Mouse (Mus musculus): ENCODE results near the gene Opa1.

Gene Opa1

DNA sequence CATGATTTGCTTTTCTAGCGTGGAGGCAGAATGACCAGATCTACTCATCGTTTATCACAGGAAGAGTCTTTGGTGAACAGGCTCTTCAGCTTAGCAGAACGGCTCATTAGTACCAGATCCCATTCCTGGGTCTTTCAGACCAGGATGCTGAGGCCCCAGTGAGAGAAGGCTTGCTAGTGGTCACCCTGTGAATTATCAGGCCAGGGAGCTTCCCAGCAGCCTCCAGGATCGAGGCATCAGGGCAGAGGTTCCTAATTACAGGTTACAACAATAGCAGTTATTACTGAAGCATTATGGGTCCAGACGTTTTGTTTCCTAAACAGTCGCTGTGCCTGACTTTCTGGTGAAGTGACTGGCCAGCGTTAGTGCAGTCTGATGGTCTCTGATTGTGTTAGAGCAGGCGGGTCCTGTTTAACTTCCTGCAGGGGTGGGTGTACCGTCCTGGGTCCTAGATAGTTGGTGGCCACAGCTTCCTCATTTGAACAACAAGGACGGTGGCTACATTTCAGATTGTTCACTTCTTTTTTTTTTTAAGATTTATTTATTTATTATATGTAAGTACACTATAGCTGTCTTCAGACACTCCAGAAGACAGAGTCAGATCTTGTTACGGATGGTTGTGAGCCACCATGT is 110.2 kb downstream of the Opa1 start:
- no peak for DNase-seq (ENCODE audit: low spot score in 2 of 2)

DNA sequence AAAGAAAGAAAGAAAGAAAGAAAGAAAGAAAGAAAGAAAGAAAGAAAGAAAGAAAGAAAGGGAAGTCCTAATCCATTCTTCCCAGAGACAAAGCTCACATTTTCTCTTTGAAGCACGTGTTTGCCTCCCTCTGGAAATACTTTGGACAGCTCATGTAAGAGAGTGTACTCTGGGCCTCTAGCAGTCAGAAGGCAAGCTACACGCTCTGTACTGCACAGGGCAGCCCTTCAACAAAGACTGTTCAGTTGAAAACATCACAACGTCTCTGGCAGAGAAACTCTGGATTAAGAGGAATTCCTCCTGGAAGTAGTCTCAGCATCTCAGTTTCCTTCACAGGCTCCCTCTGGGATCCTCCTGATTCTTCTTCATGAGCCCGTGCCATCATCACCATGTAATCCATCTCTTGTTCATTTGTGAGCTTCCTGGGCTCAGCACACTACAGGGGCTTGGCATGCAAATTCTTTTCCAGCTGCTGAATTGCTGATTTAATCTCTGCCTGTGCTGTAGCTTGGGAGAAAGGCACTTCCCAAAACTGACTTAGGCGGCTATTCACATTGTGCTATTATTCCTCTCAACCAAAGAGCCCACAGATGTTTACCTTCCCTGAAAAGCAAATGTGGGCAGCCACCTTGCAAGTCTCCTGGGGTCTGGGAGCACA is 114.0 kb downstream of the Opa1 start:
- DNase-seq (ENCODE audit: low spot score in 2 of 2): no peak

DNA sequence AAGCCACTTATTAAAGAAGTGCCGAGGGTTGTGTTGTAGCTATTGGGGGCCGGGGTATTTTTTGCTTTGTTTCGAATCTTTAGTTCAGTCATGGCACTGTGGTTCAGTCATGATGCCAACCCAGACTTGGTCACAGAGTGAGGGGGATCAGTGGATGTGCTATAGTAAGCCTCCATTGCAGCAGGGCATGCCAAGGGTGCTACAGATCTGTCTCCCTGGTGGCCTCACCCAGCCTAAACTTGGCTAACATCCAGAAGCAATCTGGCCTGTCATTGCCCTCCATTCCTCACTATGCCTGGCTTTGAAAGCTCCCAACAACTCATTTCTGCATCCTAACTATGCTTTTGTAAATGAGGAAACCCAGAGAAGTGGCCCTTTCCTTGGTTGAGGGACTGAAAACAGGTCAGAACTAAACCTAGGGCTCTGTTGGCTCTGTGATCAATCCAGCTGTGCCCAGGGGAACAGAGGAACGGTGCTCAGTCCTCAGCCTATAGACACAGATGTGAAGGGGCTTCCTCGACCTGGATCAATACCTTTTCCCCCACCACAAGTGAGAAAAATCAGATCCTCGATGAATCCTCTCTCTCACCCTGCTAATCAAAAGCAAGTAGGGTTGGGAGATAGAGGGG is 114.8 kb downstream of the Opa1 start:
- no peak for DNase-seq (ENCODE audit: low spot score in 2 of 2)

DNA sequence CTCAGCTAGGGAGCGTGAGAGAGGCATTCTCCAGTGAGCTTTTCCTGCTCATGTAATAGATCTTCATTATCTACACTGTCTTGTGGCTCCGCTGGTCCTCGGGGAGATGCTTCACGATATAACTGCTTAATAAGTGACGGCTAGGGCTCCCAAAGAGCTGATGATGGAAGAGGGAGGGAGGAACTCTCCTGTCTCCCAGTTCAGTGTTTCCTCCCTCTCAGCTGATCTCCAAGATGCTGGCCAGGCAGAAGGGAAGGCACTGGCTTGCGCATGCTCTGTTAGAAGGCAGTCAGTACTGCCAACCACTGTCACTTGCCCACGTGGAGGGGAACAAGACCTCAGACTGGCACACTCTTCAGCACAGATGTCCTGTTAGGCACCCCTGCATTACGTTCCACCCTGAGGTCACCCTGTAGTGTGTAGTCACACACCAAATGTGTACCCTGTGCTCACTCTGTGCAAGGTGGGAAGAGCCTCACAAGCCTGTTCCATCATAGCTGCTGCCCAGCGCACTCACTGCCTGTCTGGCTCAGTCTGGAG is 115.4 kb downstream of the Opa1 start:
- DNase-seq (ENCODE audit: low spot score in 2 of 2): no peak

All from left cerebral cortex, adult 9 months (tissue).